Mouse (Mus musculus): Measurements from ENCODE around the gene Gli2.

Gene Gli2

DNA sequence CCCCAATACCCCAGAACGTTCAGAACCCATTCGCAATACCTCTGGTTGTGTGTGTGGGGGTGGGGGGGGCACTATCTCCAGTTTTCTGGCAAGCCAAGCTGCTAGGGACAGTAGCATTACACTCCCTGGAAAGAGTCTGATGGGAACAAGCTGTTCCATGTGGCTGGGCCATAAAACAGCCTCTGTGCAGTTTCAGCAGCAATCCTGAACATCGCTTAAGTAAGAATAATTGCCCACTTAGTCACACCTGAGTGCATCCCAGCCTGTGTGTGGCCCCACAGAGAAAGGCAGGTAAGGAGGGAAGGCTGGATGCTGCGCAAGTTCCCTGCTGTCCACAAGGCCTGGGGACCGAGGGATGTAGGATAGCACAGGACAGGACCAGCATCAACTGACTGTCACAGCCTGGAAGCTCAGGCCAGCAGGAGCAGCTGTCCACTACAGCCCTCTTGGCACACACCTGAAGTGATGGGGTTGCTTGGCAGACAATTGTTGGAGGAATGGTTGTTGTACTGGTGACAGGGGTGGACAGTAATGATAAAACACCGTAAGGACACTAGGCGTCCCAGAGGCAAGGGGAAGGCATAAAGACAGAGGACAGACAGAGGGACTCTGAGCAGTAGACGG, 58.8 kb downstream of the Gli2 start:
- no peak for DNase-seq (ENCODE audit: low read depth, low spot score)

DNA sequence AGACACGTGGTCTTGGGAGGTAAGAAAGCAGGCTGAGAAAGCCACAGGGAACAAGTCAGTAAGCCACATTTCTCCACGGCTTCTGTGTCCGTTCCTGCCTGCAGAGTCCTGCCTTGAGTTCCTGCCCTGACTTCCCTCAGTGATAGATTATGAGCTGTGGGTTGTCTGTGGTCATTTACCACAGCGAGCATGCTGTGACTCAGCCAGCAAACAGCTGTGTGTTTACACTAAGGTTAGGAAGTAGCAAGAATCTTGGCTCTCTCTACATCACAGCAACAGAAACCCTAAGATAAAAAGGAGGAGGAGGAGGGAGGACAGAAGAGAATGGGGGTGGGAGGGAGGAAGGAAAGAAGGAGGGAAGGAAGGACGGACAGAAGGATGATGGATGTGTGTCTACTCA, 59.6 kb downstream of the Gli2 start:
- no peak for DNase-seq (ENCODE audit: low read depth, low spot score)

DNA sequence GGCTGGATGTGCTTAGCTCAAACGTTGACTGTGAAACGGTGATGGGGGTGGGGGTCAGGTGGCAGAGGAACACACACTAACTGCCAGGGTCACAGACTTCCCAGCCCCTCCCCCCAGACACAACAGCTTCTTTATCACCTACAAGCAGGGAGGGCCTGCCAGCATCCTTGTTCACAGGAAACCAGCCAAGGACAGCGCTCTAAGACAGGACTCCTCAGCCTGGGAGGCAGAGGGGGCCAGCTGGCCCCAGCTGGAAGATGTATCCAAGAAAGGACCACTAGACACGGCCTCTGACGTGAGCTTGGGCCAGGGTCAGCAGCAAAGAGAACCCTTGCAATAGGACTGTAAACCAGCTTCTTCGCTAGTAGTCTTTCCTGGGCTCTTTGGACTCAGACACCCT, 65.1 kb downstream of the Gli2 start:
- DNase-seq (ENCODE audit: low read depth, low spot score) = no peak

DNA sequence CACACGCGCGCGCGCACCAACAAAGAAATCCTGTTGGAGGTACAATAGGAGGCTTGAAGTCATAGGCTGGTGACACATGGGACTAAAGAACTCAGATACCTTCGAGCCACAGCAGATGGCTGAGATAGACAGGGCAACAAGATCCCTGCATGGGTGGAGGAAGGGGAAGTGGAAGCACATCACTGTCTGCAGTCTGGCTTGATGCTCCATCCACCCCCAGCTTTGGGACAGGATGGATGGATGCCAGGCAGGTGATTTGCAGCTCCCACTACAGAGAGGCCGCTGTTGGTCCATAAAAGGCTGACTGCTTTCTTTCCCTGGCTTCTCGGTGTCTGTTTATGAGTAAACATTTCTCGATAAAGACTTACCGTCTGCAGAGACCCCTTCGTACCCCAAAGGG, 65.9 kb downstream of the Gli2 start:
- DNase-seq (ENCODE audit: low read depth, low spot score) = no peak

DNA sequence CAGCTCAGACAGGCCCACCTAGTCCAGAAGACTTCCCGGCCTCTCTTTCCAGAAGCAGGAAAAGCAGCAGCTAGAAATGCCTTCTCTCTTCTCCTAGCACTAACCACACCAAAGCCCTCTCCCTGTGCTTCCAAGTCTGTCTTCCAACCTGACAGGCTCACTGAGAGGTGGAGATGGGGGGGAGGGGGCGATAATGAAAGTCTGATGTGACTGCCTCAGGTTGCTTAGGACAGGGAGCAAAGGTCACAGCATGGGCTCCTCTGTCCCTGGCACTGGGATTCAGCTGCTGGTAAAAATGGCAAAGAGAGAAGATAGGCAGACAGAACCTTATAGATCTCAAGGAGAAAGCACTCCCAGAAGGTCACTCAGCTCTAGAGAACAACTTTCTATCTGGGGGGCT, 70.0 kb downstream of the Gli2 start:
- peak; percentile 67 for DNase-seq (ENCODE audit: low read depth, low spot score)

DNA sequence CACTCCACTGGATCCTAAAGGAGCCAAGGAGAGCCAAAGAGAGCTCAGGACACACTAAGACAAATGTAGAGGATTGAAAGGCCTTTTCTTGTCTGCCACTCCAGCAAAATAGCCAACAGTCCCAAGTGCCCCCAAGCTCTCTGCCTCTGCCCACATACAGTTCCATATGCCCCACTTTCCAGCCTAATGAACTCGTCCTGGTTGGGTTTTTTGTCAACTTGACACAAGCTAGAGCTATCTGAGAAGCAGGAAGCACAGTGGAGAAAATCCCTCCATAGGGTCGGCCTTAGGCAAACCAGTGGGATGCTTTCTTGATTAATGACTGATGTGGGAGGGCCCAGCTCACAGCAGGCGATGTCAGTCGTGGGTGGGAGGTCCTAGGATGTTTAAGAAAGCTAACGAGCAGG, 70.6 kb downstream of the Gli2 start:
- peak; percentile 63 for DNase-seq (ENCODE audit: low read depth, low spot score)

DNA sequence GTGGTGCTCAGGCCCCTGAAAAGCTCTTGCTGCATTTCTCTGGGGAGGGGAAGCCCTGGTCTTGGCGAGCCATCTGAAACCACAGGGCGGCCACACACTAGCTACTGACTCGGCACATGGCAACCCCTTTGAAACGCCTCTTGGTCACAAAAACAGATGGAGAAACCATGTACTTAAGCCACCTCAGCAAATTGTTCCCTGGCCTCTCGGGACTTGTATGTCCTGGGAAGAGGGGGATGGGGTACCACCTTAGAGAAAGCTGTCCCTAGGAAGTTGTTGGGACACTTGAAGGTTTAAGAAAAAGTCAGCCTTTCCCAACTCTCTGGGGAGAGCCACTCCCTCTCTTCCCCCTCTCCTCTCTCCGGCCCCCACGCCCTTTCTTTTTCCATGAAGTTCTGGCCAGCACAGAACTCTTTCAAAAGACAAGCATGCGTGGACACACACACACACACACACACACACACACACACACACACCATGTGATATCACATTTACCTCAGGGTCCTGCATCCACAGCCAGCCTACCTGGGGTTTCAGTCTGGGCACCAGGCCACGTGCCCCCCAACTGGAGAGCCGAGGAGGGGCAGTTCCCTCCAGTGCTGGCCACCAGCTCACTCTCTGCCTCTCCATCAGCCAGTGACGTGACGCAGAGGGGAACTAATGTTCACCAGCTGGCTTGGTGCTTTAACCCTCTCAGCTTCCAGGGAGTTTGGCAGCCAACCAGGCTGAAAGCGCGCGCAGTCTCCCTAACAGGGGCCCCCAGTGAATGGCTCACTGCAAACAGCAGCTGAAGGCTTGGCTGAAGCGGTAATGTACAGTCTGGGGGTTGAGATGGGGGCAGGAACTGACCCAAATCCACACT, 71.2 kb downstream of the Gli2 start:
- DNase-seq (ENCODE audit: low read depth, low spot score) = no peak

GRCm38 (mm10) chr1:118980636-118981035, 72.8 kb downstream of the Gli2 start:
- DNase-seq (ENCODE audit: low read depth, low spot score) = no peak

- no peak for DNase-seq (ENCODE audit: low read depth, low spot score)
Measured at GRCm38 (mm10) chr1:118976596-118976995, 76.8 kb downstream of the Gli2 start.

DNA sequence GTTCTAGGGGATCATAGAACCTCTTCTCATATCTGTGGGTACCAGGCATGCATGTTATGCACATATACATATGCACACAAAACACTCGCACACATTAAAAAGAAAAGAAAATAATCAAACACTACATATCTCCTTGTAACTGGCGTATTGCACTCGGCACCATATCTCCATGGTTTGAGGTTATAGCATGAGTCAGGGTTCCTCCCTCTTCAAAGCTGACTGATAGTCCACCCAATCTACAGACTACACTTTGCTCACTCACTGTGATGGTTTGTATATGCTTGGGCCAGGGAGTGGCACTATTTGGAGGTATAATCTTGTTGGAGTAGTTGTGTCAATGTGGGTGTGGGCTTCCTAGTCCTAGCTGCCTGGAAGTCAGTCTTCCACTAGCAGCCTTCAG, 78.0 kb downstream of the Gli2 start:
- DNase-seq (ENCODE audit: low read depth, low spot score) = no peak

DNA sequence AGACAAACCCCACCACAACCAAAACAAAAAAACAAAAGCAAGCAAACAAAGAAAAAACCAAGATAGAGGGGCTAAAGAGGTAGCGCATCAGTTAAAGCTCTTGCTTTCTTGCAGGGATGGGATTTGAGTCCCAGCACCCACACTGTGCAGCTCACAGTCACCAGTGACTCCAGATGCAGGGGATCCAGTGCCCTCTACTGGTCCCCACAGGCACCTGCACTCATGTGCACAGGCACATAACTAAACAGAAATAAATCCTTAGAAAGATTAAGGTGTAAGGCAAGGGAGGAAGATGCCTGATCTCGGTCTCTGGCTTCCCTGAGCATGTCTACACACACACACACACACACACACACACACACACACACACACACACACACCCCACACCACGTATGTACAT, 83.4 kb downstream of the Gli2 start:
- DNase-seq (ENCODE audit: low read depth, low spot score) = no peak

GRCm38 (mm10) chr1:118969409-118969808, 84.0 kb downstream of the Gli2 start:
- no peak for DNase-seq (ENCODE audit: low read depth, low spot score)

- DNase-seq (ENCODE audit: low read depth, low spot score) = no peak
Measured at GRCm38 (mm10) chr1:118968661-118969179, 84.7 kb downstream of the Gli2 start.

GRCm38 (mm10) chr1:118967976-118968375, 85.4 kb downstream of the Gli2 start:
- no peak for DNase-seq (ENCODE audit: low read depth, low spot score)

- DNase-seq (ENCODE audit: low read depth, low spot score) = no peak
Measured at GRCm38 (mm10) chr1:118967281-118967680, 86.1 kb downstream of the Gli2 start.

DNA sequence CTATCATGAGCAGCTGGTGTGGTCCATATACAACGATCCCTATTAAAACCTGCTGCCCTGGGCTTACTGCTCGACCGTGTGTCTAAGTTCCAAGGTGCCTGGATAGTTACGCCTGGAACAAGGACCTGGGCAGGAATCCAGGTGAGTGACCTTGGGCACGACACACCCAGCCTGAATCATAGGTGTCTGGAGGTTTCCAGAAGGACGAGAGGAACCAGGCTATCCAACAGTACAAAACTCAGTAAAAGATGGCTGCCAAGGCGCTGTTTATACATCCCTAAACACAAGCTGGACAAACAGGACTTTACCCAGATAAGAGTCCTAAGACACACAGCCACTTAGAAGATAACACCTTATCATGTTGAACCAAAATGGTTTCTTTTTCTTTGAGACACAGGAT, 94.8 kb downstream of the Gli2 start:
- no peak for DNase-seq (ENCODE audit: low read depth, low spot score)

GRCm38 (mm10) chr1:118955791-118956190, 97.6 kb downstream of the Gli2 start:
- DNase-seq (ENCODE audit: low read depth, low spot score) = no peak

GRCm38 (mm10) chr1:118954434-118955301, 98.8 kb downstream of the Gli2 start:
- no peak for DNase-seq (ENCODE audit: low read depth, low spot score)

GRCm38 (mm10) chr1:118953031-118953430, 100.4 kb downstream of the Gli2 start:
- no peak for DNase-seq (ENCODE audit: low read depth, low spot score)

- no peak for DNase-seq (ENCODE audit: low read depth, low spot score)
Measured at GRCm38 (mm10) chr1:118952318-118952717, 101.1 kb downstream of the Gli2 start.

- no peak for DNase-seq (ENCODE audit: low read depth, low spot score)
Measured at GRCm38 (mm10) chr1:118948407-118948806, 105.0 kb downstream of the Gli2 start.

- peak; percentile 39 for DNase-seq (ENCODE audit: low read depth, low spot score)
Measured at GRCm38 (mm10) chr1:118947221-118947620, 106.2 kb downstream of the Gli2 start.
